Mouse (Mus musculus) embryonic fibroblast, embryonic 13.5 days (primary cell): ENCODE results near the gene Frmd3.

Experiments used
- CTCF ChIP-seq: IDR thresholded peaks from 2 replicates; pipeline ENCODE4 v1.5.1; 2011; ENCODE audit warnings: mild to moderate bottlenecking, control low read depth, low read length, moderate library complexity, borderline replicate concordance; ENCODE audit not compliant: insufficient read depth
- POLR2A ChIP-seq: IDR thresholded peaks from 2 replicates; pipeline ENCODE4 v1.6.1; 2011; ENCODE audit warnings: low read depth, mild to moderate bottlenecking, control low read depth, low read length, moderate library complexity

DNA sequence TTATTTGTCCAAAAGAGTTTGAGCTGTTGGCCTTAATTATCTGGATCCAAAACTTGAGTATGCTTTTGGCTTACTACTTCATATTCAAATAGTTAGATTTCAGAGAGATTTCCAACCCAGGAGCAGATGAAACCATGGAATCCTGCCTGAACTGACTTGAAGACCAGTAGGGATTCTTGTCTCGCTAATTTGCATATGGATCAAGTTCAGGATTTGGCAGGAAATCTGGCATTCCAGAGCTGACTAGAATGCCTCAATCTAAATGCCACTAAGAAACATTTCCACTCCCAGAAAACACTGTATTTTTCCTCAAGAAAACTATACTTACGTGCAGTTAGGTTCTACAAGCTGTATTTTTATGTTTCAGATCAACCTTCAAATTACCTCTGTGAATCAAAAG lies 6.8 kb downstream of the Frmd3 start:
- TF ChIP-seq CTCF (no peak), POLR2A (no peak)
